Mouse (Mus musculus) embryonic fibroblast, embryonic 13.5 days (primary cell): ENCODE measurements around the gene Hipk4.

Experiments used
- CTCF ChIP-seq: IDR thresholded peaks from 2 replicates; pipeline ENCODE4 v1.5.1; 2011; ENCODE audit warnings: mild to moderate bottlenecking, control low read depth, low read length, moderate library complexity, borderline replicate concordance; ENCODE audit not compliant: insufficient read depth
- POLR2A ChIP-seq: IDR thresholded peaks from 2 replicates; pipeline ENCODE4 v1.6.1; 2011; ENCODE audit warnings: low read depth, mild to moderate bottlenecking, control low read depth, low read length, moderate library complexity

GRCm38 (mm10) chr7:27481627-27481969, 41.5 kb upstream of the Hipk4 start:
- TF ChIP-seq CTCF, result no peak
- peak; percentile 68 for TF ChIP-seq POLR2A
